Mouse (Mus musculus) naive thymus-derived CD4-positive, alpha-beta T cell, adult 5 months (primary cell): Measurements from ENCODE around the gene Fam136a. TPM values are rescaled to one million over a fixed set of nuclear protein-coding genes. Genes with fewer than 3 reads are reported as not detected.

Experiments used
- polyA plus RNA-seq: library from polyadenylated mRNA; unstranded; fragments of 100-300 nt; shearing (Covaris generic); gene quantifications from one replicate; pipeline ENCODE4 v1.2.1, GENCODE M21; 2017

Fam136a gene
- 27.4 TPM for polyA plus RNA-seq

DNA sequence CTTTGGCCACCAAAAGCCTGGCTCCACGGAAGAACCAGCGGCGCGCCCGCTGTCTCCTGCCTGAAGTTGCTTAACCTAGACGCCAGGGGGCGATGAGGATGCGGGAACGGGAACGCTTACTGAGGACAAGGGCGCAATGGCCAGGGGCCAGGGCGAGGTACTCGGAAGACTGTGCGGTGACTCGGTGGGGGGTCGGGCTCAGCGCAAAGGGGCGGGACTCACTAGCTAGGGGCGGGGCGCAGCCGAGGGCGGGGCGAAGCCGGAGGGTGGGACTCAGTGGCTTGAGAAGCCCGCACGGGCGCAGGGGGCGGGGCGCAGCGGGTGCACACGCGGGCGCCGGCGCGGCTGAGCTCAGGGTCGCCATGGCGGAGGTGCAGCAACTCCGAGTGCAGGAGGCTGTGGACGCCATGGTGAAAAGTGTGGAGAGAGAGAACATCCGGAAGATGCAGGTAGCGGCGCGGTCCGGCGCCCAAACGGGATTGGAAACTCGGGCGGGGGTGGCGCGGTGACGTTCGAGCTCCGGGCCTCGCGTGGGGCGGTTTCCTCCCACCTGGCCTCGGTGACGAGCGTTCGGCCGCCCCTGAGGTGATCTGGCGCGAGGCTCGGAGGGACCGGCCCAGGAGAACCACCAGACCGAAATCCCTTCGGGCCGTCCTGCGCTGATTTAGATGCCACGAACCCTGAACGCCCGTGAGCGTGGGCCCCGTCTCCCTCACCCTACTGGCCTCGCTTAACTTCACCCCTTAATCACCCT, at the start of gene Fam136a:
Fam136a (plus strand) TSS at position 276 of the 754 bp plus-strand sequence.

DNA sequence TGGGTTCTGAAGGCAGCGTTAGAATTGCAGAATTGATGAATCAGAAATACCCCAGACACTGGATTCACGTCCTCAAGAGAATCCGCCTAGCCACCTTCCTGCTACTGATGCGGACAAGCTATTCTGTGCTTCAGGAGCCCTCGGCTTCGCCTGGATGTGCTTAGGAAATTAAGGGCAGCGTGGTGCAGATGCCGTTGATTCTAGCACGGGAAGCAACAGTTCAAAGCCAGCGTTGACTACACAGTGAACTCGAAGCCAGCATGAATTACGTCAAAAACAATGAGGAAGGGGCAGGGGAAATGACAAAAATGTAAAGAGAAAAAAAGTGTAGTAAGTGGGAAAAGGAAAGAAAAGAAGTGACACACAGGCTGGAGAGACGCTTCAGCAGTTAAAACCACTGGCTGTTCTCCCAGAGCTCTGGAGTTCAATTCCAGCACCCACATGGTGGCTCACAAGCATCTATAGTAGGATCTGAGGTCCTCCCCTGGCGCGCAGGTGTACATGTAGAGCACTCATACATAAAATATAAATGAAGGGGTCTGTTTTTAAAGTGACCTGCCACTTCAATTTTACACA, 5.4 kb downstream of the Fam136a start, which contains the start of gene Snrpg:
Snrpg (plus strand) TSS at position 541 of the 576 bp plus-strand sequence.

GRCm38 (mm10) chr6:86396581-86397256, 31.3 kb downstream of the Fam136a start, which contains the start of gene Pcyox1:
TSS of gene Pcyox1 (minus strand) at chr6:86397154.

GRCm38 (mm10) chr6:86404100-86404861, 38.8 kb downstream of the Fam136a start, which contains the start of gene Tia1:
TSS of gene Tia1 (plus strand) at chr6:86404219.

Other genes with a start within 250 kb of the Fam136a start
- not detected for gene Tgfa, start 170.4 kb upstream of the Fam136a start, polyA plus RNA-seq
- gene Snrpg, start 5.7 kb downstream of the Fam136a start, polyA plus RNA-seq: 392 TPM
- gene Pcyox1, start 31.5 kb downstream of the Fam136a start, polyA plus RNA-seq: 8.3 TPM
- 97.0 TPM for gene Tia1, start 38.6 kb downstream of the Fam136a start, polyA plus RNA-seq
- not detected for gene Gm44790, start 61.0 kb downstream of the Fam136a start, polyA plus RNA-seq
- 60.0 TPM for gene C87436, start 72.7 kb downstream of the Fam136a start, polyA plus RNA-seq
- gene Pcbp1, start 160.7 kb downstream of the Fam136a start, polyA plus RNA-seq: 353 TPM